Mouse (Mus musculus) spleen, adult 2 months (tissue): Measurements from ENCODE around the gene Rhebl1.

Experiments
- CTCF ChIP-seq: fragments of 200-500 bp; IDR thresholded peaks from 2 replicates; pipeline ENCODE4 v1.5.1; 2011; ENCODE audit warnings: mild to moderate bottlenecking, inconsistent platforms; ENCODE audit not compliant: insufficient read depth, insufficient read length, insufficient replicate concordance; ENCODE audit errors: extremely low read depth
- POLR2A ChIP-seq: fragments of 200-500 bp; IDR thresholded peaks from 2 replicates; pipeline ENCODE4 v1.6.1; 2011; ENCODE audit warnings: low read depth, low read length, inconsistent platforms

GRCm38 (mm10) chr15:98894746-98895634 is 650 bp upstream of the Rhebl1 start:
- TF ChIP-seq POLR2A (no peak), CTCF (no peak)
